11 mouse cellular contexts compared by ENCODE assay signal in genomic region chr12:80778188-80778936, GRCm38 (mm10). TPM values are rescaled to one million over a fixed set of nuclear protein-coding genes. Genes with fewer than 3 reads are reported as not detected.
DNase-seq lines count a peak whose midpoint lies in the region; ATAC-seq and TF ChIP-seq lines count a peak whose summit lies in the region.
"Had no signal": no experiment of that assay in that cellular context is flagged by ENCODE, and none has a peak within 500 bp of the region (broad histone marks: within the 10 kb centered on the region; RNA-seq: fewer than 3 reads in every experiment).

No protein-coding gene starts in this region.

- H3K4me1 ChIP-seq in heart, embryonic 14.5 days (ENCODE audit: control insufficient read depth in 2 of 2, insufficient read depth in 2 of 2, low read length in 2 of 2): peaks cover 0 to 2% of the 10 kb centered on the region in 2 experiments; a peak in 1 of 4 replicates
- H3K4me1 ChIP-seq in ES-Bruce4 (ENCODE audit: control insufficient read depth, insufficient read depth, low read length): no peaks in the 10 kb centered on the region
- H3K4me1 ChIP-seq in neural tube, embryonic 15.5 days: no peaks in the 10 kb centered on the region

- TF ChIP-seq EP300 in ES-Bruce4 (IDR thresholded peaks at IDR 0.05; ENCODE audit: insufficient read depth, low read depth, low read length): no peak

- no peak overlapping the region for H3K27ac ChIP-seq in heart, embryonic 14.5 days (replicated peaks in 1 of 2; ENCODE audit: control insufficient read depth in 1 of 2, insufficient read depth in 1 of 2, low read depth in 2 of 2, low read length in 2 of 2)
- H3K27ac ChIP-seq in ES-Bruce4 (ENCODE audit: insufficient read depth, low read length): no peak overlapping the region
- H3K27ac ChIP-seq in neural tube, embryonic 15.5 days (replicated peaks): no peak overlapping the region

- 35% methylated on average over 16 of the region's 16 CpGs for WGBS in heart, embryonic 14.5 days
- 82% methylated on average over 16 of the region's 16 CpGs for WGBS in neural tube, embryonic 15.5 days

- no peak for DNase-seq in heart, adult 18-20 months
- DNase-seq in cerebellum, adult 11 months: no peak
- no peak for DNase-seq in thymus, postnatal 36 days
- DNase-seq: cerebellum, adult 8-10 months; kidney, postnatal 25 days; lung, postnatal 10 days had no signal

- H3K36me3 ChIP-seq in heart, embryonic 14.5 days (ENCODE audit: control insufficient read depth, insufficient read depth, low read length): no peaks in the 10 kb centered on the region
- no peaks in the 10 kb centered on the region for H3K36me3 ChIP-seq in ES-Bruce4 (ENCODE audit: control insufficient read depth, insufficient read depth, low read length, poor library complexity, severe bottlenecking)
- H3K36me3 ChIP-seq in neural tube, embryonic 15.5 days: no peaks in the 10 kb centered on the region

- peak overlapping the region; percentile 16 to 17; a peak in 3 of 4 replicates for H3K4me3 ChIP-seq in heart, embryonic 14.5 days (ENCODE audit: control insufficient read depth in 1 of 2, insufficient read depth in 1 of 2, low read depth in 1 of 2, low read length in 2 of 2)
- H3K4me3 ChIP-seq in ES-Bruce4 (ENCODE audit: low read depth, low read length): peak overlapping the region; percentile 19; the same call in 1 of the 2 replicates
- H3K4me3 ChIP-seq in neural tube, embryonic 15.5 days (replicated peaks): no peak overlapping the region

- ATAC-seq in heart, embryonic 14.5 days (ENCODE audit: insufficient number of reproducible peaks, insufficient read depth, low FRiP score, low read depth): peak; percentile 47; the same call in 1 of the 2 replicates
- ATAC-seq in common myeloid progenitor, adult 5-6 weeks (replicated peaks; ENCODE audit: low read depth, poor library complexity, severe bottlenecking): peak; percentile 95
- peak; percentile 94 for ATAC-seq in megakaryocyte-erythroid progenitor cell, adult 5-6 weeks (replicated peaks; ENCODE audit: low FRiP score, low TSS enrichment, poor library complexity, severe bottlenecking)
- ATAC-seq in neural tube, embryonic 15.5 days (ENCODE audit: low FRiP score): no peak

- TF ChIP-seq CTCF in ES-Bruce4 (IDR thresholded peaks at IDR 0.05; ENCODE audit: low read depth, low read length): no peak

- no peak for TF ChIP-seq POLR2A in ES-Bruce4 (IDR thresholded peaks at IDR 0.05; ENCODE audit: insufficient read depth, low read length)

- H3K9me3 ChIP-seq in heart, embryonic 14.5 days (ENCODE audit: control insufficient read depth, low read length): no peaks in the 10 kb centered on the region
- no peaks in the 10 kb centered on the region for H3K9me3 ChIP-seq in ES-Bruce4 (replicated peaks; ENCODE audit: control insufficient read depth, insufficient read depth, low read length, poor library complexity, severe bottlenecking)
- H3K9me3 ChIP-seq in neural tube, embryonic 15.5 days (replicated peaks): no peaks in the 10 kb centered on the region

- no peaks in the 10 kb centered on the region for H3K27me3 ChIP-seq in heart, embryonic 14.5 days (ENCODE audit: control insufficient read depth, insufficient read depth, low read length)
- H3K27me3 ChIP-seq in ES-Bruce4 (ENCODE audit: control insufficient read depth, insufficient read depth, low read length, poor library complexity, severe bottlenecking): no peaks in the 10 kb centered on the region
- no peaks in the 10 kb centered on the region for H3K27me3 ChIP-seq in neural tube, embryonic 15.5 days (replicated peaks)

- H3K4me2 ChIP-seq in heart, embryonic 14.5 days (ENCODE audit: low read length): peak overlapping the region; percentile 51
- H3K4me2 ChIP-seq in neural tube, embryonic 15.5 days: no peak overlapping the region

- H3K9ac ChIP-seq in heart, embryonic 14.5 days (ENCODE audit: low read length): peak overlapping the region; percentile 35; the same call in 1 of the 2 replicates
- no peak overlapping the region for H3K9ac ChIP-seq in ES-Bruce4 (ENCODE audit: low read depth, poor library complexity, severe bottlenecking)
- no peak overlapping the region for H3K9ac ChIP-seq in neural tube, embryonic 15.5 days (replicated peaks)

RNA-seq across cellular contexts. Expression of gene Susd6, which starts 11.9 kb away (rescaled TPM):
- polyA plus RNA-seq in heart, embryonic 14.5 days (2014; fragmentation: Nextera tagmentation; extraction: Ambion mirVana): 22.3 and 22.5 TPM in 2 replicates
- 10 to 100 TPM; 68.3 to 71.9 TPM for total RNA-seq in heart, adult 18-20 months (2021)
- 56.0 and 57.0 TPM in 2 replicates for polyA plus RNA-seq in ES-Bruce4 (2011; ENCODE audit: insufficient read depth, insufficient read length, low read depth, missing spikeins)
- 18.4 and 22.4 TPM in 2 replicates for total RNA-seq in common myeloid progenitor, adult 5-6 weeks (2017)
- total RNA-seq in megakaryocyte-erythroid progenitor cell, adult 5-6 weeks (2014; fragmentation: Nextera tagmentation): 26.0 and 27.0 TPM in 2 replicates
- total RNA-seq in megakaryocyte-erythroid progenitor cell, adult 5-6 weeks (2017): 17.3 and 26.4 TPM in 2 replicates
- polyA plus RNA-seq in neural tube, embryonic 15.5 days (2015; fragmentation: Nextera tagmentation; extraction: Ambion mirVana): 9.1 and 11.9 TPM in 2 replicates

RNA-seq across cellular contexts. Expression of gene Ccdc177, which starts 17.9 kb away (rescaled TPM):
- polyA plus RNA-seq in heart, embryonic 14.5 days (2014; fragmentation: Nextera tagmentation; extraction: Ambion mirVana): not detected in 2 replicates
- total RNA-seq in heart, adult 18-20 months (2021): under 1 TPM in 1 of 2 experiments, not detected in 1; 0.05 TPM
- polyA plus RNA-seq in ES-Bruce4 (2011; ENCODE audit: insufficient read depth, insufficient read length, low read depth, missing spikeins): not detected in 2 replicates
- total RNA-seq in common myeloid progenitor, adult 5-6 weeks (2017): 0.14 and 0.29 TPM in 2 replicates
- total RNA-seq in megakaryocyte-erythroid progenitor cell, adult 5-6 weeks (2014; fragmentation: Nextera tagmentation): not detected in 2 replicates
- total RNA-seq in megakaryocyte-erythroid progenitor cell, adult 5-6 weeks (2017): not detected in 2 replicates
- 1.5 and 2.1 TPM in 2 replicates for polyA plus RNA-seq in neural tube, embryonic 15.5 days (2015; fragmentation: Nextera tagmentation; extraction: Ambion mirVana)
